Mouse (Mus musculus) kidney, postnatal 25 days (tissue): ENCODE measurements at regions not wholly inside any gene's neighbourhood (a gene's known extent, or its start where the extent isn't known, plus 50 kb on each side); places are given as distances from the start of the nearest gene placed in this dataset.

Source experiments
- DNase-seq, 2 experiments: peaks; one replicate each; pipeline ENCODE4 v3.0.0; 2021; ENCODE audit warnings: mixed read lengths in 2 of 2

DNA sequence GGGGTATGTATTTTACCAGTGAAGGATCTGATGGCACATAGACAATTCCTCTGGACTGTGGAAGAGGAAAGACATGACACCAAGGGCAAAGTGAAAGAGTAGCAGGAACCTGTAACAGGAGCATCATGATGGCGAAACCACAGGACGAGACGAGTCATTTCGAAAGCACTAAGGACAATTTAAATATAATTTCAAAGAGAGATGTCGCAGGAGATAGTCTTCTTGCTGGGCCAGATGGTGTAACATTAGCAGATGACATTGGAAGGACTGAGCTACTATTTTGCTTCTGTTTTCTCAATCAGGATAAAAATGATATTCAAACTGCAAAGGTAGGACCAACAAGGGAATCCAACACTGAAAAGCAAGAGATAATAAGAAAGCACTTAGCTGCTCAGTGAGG, 1009.7 kb upstream of the Adgrl4 start:
- no peak for DNase-seq

DNA sequence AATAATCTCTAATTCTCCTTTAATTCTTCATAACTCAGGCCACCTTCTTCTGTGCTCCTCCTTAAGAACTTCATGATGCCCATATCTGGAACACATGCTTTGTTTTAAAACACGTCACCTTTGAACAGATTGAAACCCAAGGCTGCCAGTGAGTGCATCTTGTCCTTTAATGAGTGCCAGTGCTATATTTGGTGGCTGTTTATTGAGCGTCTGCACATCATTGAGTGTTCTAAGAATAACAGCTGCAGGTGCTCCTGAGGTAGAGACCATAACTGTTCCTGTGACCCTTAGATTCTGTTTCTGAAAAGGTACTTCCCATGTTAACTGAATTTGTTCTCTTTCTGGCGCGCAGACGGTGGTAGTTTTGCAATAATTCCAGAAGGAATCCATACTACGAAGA, 1006.4 kb upstream of the Adgrl4 start:
- no peak for DNase-seq

DNA sequence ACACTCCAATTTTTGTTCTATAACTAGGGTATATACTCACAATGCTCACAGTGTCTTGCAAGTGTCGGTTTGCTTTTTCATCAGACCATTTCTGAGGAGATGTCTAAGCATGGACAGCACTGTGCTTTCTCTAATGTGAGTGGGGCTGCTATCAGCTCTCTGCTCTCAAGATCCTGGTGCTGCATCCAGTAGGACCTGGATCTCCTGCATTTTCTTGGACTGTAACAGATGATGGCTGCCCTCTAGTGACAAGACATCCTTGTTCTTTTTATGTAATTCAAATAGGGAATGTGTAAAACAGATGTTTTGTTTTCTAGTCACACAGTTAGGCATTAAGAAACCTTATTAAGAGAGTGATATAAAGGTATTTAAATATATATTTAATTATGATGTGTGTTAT, 1002.5 kb upstream of the Adgrl4 start:
- DNase-seq, result peak in 1 of 2 experiments; percentile 3

DNA sequence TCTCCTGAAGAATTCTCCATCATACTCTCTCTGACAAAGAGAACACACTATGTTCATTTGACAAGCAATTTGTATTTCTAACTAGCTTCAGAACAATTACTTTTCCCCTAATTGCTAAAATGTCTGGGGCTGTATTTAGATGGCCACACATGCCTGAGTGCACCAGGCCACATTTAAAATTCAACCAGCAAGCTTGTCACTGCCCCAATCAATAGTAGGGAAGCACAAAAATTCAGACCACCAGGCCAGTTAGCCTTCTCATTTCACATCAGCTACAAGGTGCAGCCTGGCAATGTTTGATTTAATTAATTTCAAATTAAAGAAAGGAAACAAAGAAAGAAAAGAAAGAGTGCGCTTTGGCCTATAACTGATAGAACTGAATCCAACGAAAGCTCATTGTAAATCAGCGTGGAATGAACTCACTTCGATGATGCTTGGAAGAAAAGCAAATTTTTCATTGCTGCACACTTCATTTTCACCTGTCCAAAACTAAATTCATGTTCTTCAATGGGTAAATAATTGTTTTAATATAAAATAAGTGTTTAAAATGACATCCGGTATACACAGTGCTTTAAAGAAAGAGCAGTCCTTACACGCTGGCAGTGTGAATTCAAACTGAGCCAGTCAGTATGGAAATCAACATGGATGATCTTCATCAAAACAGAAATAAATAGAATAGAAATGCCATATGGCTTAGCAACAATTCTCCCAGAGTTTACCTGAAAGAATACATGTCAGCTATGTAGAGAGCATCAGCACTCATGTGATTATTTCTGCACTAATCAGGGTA, 1001.7 kb upstream of the Adgrl4 start:
- no peak for DNase-seq
